Mouse (Mus musculus) G1E (cell line): Measurements from ENCODE around the gene Zfp609.

Experiments used
- CTCF ChIP-seq: IDR thresholded peaks from 2 replicates; pipeline ENCODE4 v1.5.1; 2012; ENCODE audit warnings: low read depth, low read length, inconsistent platforms, mixed read lengths
- GATA1 ChIP-seq: IDR thresholded peaks from 2 replicates; pipeline ENCODE4 v1.6.1; 2012; ENCODE audit warnings: borderline replicate concordance, low read length, inconsistent platforms, mixed read lengths
- POLR2AphosphoS5 ChIP-seq: IDR thresholded peaks from 2 replicates; pipeline ENCODE4 v1.6.1; 2012; ENCODE audit warnings: low read depth, low read length, inconsistent platforms; ENCODE audit not compliant: insufficient replicate concordance

GRCm38 (mm10) chr9:65793086-65793485, 34.3 kb downstream of the Zfp609 start:
- TF ChIP-seq CTCF (no peak), POLR2AphosphoS5 (no peak), GATA1 (no peak)
